Mouse (Mus musculus): ENCODE results near the gene Cep41. TPM values are rescaled to one million over a fixed set of nuclear protein-coding genes. Genes with fewer than 3 reads are reported as not detected.

The Cep41 gene
- total RNA-seq (2021), result 1 to 10 TPM; 7.3 to 7.7 TPM
- long read RNA-seq, experiment 1, transcript Cep41-201 (11 exons, 3,447 nt), result major isoform, 5 of 8 reads
- long read RNA-seq, experiment 1, partial matches to known transcripts, result 1 of 8 reads
- long read RNA-seq, experiment 1, other reads (novel, unspliced or antisense), result 2 of 8 reads
- long read RNA-seq, experiment 2, transcript Cep41-201 (11 exons, 3,447 nt), result major isoform, 6 of 8 reads
- long read RNA-seq, experiment 2, partial matches to known transcripts, result 0 of 8 reads
- long read RNA-seq, experiment 2, other reads (novel, unspliced or antisense), result 1 of 8 reads

DNA sequence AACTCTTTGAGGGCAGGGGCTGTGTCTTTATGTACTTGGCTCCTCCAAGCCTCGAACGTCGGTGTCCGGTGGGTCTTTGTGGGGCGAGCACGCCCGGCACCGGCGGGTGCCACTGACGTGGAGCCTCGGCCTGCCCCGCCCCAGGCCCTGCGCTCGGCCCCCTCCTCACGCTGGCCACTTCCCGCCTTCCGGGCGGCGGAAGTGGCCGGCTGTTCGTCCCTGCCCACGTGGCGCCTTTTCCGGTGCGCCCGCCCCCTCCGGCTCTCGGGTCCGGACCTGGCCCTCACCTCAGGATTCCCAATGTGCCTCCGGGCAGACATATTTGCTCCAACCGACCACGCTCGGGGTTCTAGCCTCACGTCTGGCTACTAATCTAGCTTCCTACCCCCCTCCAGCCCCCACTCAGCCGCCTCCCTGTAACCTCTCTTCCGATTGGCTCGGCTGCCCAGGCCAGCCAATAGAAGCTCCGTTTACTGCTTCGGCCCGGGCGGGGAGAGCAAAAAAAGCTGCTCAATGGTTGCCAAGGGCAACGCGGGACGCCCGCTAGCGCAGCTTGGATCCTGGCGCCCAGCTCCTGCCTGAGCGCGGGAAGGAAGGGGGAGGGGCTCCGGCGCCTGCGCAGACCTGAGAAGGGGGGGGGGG, at the start of gene Cep41:
Gene Cep41, minus strand, starts transcription at position 400 of the 642 bp plus-strand sequence.
- TF ChIP-seq CTCF (conservative IDR thresholded peaks at IDR 0.05), result no peak
- DNase-seq (ENCODE audit: low spot score in 2 of 2), result peak; percentile 97 to 98
- Histone ChIP-seq H3K4me3 (peak within 1 kb of the TSS; percentile 82), H3K27ac (peak within 1 kb of the TSS; percentile 98)

DNA sequence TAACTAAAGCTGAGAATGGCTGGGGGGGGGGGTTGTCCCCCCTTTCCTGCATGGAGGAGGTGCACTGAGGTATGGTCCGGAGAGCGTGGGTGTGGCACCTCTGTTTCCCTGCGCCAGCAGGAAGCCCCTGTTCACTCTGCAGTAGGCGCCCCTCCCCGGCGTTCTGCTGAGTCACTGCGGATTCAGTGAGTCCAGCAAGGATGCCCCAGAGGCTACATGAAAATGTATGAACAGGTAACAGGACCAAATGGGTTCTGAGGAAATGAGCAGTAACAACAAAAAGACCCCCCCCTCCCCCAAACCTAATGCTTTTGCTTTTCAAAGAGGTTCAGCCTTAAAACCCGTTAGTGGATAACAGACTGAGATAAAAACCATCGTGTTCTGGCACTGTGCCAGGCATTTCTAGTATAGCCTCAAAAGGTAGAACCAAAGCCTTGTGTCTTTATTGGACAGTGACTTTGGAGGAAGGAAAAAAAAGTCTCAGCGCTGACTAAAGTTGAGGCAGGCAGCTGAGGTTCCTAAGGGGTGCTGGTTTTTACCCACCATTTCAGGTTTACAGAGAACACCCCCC, 45.7 kb upstream of the Cep41 start:
- TF ChIP-seq CTCF (conservative IDR thresholded peaks at IDR 0.05), result no peak
- 0 out of 2 replicates have a peak overlapping the region, but pooled peaks have one; percentile 7 for H3K27ac ChIP-seq
- no peak for DNase-seq (ENCODE audit: low spot score in 2 of 2)
- peak overlapping the region; percentile 61 for H3K4me3 ChIP-seq

DNA sequence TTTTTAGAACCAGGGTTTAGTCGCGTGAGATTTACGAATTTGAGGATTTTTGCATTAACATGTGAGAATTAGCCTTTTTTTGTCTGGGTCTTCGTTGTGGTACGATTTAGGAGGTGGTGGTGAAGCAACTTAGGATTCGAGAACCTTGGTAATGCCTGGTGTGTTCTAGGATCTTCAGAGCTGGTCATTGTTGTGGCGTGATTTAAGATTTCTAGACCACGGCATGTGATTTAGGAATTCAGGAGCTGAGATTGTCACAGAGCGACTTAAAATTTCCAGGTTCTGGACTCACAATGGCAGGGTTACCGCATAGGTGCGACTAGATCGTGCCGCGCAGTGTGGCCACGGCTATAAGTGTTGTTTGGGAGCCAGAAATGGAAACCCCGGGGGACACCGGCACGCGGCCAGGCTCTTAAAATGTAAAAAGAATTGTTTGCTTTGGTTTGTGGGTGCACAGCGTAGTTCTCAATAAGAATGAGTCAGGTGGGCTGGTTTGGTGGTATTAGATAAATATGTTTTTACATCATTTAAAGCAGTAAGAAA, 45.0 kb upstream of the Cep41 start:
- H3K4me3 ChIP-seq, result peak overlapping the region; percentile 61
- no peak for DNase-seq (ENCODE audit: low spot score in 2 of 2)
- TF ChIP-seq CTCF (conservative IDR thresholded peaks at IDR 0.05), result no peak
- peak overlapping the region; percentile 82 for H3K27ac ChIP-seq

DNA sequence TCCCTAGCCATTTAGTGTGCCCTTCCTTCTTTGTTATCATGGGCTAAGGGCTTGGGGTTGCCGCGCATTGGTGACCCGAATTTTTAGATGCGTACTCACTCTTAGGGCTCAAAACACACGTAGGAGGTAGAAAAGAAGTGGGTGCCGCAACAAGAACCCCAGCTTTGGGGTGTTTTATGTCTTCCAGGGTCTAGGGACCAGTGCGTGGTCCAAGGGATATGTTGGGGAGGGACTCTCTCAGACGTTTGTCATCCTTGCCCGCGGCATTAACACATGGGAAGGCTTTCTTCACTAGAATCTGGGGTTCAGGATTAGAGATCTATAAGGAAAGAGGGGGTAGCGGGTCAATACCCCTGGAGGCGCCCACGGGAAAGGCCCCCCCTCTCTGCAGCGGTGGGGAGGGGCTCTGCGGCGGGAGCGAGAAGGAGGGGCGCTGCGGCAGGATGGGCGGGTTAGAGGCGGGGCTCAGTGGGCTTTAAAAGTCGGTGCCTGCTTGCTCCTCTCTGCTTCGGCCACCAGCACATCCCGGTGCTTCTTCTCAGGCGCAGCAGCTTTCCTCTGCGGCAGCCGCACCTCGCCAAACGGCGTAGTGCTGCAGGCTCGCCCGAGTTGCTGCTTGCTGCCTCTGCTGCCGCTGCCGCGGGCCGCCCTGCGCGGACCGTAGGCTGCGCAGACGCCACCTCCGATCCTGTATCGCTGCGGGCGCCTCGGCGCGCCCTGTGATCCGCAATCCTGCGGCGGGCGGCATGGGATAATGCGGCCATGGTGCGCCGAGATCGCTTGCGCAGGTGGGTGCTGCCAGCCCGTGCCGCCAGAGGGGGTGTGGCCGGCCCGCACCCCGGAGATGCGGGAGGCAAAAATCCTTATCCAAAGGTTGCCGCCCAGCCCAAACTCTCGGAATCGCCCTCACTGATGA, 44.3 kb upstream of the Cep41 start:
- DNase-seq (ENCODE audit: low spot score in 2 of 2), result peak; percentile 69 to 70
- peak; percentile 52 for TF ChIP-seq CTCF (conservative IDR thresholded peaks at IDR 0.05)
- Histone ChIP-seq H3K4me3 (peak overlapping the region; percentile 61), H3K27ac (peak overlapping the region; percentile 82)

DNA sequence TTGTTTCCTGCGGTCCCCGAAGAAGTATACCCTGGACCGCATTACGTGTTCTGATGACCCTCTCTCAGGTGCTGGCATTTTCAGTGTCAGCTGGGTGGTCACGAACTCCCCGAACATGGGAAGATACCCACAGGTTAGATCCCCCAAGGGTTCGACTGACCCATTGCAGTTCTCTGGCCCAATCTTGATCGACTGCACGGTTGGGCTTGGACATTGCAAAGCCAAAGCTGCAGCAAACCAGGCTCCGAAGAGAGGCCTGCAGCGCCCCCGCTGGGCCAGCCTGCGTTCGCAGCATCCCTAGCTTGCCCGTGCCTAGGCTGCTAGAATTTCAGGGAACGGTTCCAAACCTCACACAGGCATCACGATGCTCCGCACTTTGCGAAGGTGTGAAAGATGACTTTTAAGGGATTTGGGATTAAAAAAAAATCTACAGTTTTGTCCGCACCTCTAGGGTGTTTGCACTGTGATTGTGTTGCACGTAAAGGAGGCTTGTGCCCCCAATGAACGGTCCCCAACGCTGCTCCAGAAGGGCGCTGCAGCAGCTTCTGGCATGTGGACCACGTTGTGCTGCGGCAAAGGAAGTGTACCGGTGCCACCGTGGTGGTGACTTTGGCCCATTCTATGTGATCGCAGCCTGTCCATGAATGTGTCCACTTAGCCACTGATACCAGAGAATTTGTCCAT, 43.5 kb upstream of the Cep41 start:
- peak overlapping the region; percentile 82 for H3K27ac ChIP-seq
- TF ChIP-seq CTCF (conservative IDR thresholded peaks at IDR 0.05), result peak; percentile 79
- peak overlapping the region; percentile 61 for H3K4me3 ChIP-seq
- peak; percentile 63 to 71 for DNase-seq (ENCODE audit: low spot score in 2 of 2)

DNA sequence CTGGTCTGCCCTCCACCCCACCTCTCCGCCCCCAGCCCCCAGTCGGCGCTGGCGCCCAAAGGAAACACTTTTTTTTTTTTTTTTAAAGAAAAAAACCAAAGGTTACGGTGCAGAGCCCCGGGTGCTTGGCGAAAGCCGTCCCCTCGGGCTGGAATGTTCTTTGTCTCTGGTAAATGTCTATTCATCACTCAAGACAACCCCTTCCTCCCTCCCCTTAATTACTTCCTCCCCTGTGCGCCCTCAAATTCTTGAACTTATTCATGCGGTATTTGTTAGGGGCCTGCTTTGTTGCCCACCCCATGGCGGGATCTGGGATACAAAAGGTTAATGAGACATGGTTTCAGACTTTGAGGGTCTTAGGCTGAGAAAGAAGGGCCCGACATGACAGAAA, 42.8 kb upstream of the Cep41 start:
- no peak for TF ChIP-seq CTCF (conservative IDR thresholded peaks at IDR 0.05)
- Histone ChIP-seq H3K4me3 (peak overlapping the region; percentile 37; the same call in 1 of the 2 replicates), H3K27ac (no peak overlapping the region)
- no peak for DNase-seq (ENCODE audit: low spot score in 2 of 2)

DNA sequence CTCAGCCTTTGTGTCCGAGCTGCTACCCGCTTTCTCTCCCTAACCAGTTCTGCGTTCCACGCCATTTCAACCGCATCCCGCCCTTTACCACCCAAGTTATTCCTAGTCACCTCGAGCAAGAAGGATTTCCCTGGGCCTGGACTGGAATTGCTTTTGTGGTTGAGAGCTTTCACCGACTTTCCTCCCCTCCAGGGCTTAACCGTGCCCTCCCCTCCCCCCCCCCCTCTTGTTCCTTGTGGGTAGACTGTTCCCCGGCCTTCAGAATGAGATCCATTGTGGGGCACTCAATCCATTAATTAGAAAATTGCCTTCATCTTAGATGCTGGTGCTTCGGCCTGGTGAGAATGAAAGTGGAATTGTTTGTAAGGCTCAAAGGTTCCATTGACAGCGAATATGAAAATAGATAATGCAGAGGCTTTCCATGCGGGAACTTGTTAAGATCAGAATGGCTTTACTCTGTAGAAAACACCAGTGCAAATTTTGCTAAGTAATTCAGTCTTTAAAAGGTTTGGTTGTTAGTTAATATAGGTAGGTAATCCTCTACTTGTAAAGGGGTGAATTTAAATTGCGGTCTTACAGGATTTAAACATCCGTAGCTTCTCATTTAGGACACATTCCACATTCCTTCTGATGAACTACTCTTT, 42.3 kb upstream of the Cep41 start:
- Histone ChIP-seq H3K27ac (no peak overlapping the region), H3K4me3 (peak overlapping the region; percentile 18; the same call in 1 of the 2 replicates)
- TF ChIP-seq CTCF (conservative IDR thresholded peaks at IDR 0.05), result no peak

DNA sequence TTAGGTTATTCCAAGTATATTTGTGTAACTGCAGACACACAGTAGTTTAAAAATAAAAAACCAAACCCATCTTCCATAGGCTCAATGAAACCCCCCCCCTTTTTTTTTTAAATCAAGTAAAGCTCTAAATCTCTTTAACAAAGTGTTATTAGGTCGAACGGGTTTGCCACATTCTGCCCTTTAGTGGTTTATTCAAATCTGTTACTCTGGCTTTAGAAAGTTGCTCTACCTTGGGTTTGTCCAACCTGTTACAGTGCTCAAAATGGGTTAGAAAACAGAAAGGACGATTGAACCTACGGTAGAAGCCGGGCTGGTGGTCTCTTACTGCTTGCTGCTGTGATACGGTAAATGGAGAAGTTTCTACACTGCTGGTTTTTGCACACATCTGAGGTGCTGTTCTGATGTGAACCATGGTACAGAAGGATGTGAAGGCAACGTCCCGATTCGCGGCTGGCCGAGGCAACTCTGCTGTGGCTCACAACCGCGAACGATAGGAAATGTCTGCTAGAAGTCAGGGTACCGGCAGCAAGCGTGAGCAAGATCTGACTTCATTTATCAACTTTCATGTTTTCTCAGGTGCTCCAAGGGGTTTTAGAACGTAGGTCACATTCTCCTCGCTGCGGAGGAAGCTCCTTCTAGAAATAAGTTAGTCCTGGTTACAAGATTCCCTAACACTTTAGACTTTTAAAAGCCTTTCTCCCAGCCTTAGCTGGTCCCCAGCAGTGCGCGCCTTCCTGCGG, 41.6 kb upstream of the Cep41 start:
- no peak overlapping the region for H3K27ac ChIP-seq

More for the DNA sequence above, 42.3 kb upstream of the Cep41 start:
- DNase-seq (ENCODE audit: low spot score in 2 of 2), result no peak

DNA sequence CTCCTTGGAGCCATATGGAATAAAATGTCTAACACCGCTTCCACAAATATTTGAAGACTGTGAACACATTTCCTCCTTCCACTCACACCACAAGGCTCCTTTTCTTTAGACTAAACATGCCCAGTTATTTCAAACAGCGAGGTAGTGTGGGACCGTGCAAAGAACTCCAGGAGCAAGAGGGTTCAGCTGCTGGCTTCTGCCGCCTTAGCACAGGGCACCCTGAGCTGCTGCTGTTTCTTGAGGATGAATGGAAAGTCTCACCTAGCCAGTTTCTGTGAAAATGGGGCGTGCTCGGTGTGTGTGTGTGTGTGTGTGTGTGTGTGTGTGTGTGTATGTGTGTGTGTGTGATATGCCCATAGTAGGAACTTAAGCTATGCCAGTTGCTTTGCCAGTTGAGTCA, 40.9 kb upstream of the Cep41 start:
- H3K4me3 ChIP-seq, result no peak overlapping the region
- no peak for DNase-seq (ENCODE audit: low spot score in 2 of 2)
- no peak overlapping the region for H3K27ac ChIP-seq
- TF ChIP-seq CTCF (conservative IDR thresholded peaks at IDR 0.05), result no peak

More for the DNA sequence above, 41.6 kb upstream of the Cep41 start:
- no peak for TF ChIP-seq CTCF (conservative IDR thresholded peaks at IDR 0.05)
- H3K4me3 ChIP-seq, result peak overlapping the region; percentile 18; the same call in 1 of the 2 replicates
- no peak for DNase-seq (ENCODE audit: low spot score in 2 of 2)

DNA sequence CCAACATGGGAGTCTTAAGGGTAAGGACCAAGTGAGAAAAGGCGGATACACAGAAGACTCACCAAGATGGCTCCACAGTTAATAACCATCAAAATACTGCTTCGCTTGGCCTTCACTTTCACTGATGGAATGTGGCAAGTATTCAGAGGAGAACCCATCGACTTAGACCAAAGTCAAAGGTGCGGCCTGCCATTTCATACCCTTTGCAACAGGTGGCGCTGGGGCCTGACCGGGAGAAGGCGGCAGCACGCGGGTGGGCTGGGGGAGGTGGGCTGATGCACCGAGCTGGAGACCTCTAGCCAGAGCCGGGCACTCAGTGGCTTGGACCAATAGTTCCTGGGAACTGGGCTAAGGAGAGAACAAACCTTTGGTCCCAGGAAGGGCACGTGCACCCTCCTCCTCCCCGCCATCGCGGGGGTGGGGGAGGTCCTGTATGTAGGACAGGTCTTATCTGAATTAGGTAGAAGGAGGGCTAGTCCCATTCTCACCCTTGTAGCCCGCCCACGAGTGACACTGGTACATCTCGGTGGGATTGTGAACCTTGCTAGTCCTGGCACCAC, 39.1 kb upstream of the Cep41 start:
- Histone ChIP-seq H3K4me3 (no peak overlapping the region), H3K27ac (no peak overlapping the region)
- no peak for DNase-seq (ENCODE audit: low spot score in 2 of 2)
- no peak for TF ChIP-seq CTCF (conservative IDR thresholded peaks at IDR 0.05)

Data from layer of hippocampus, adult 2 months (tissue).